In genomic region chr3:152116140-152116539, GRCm38 (mm10) we compare ENCODE assay signal across 26 mouse cellular contexts. TPM values are rescaled to one million over a fixed set of nuclear protein-coding genes. Genes with fewer than 3 reads are reported as not detected.
"Had no signal": no experiment of that assay in that cellular context is flagged by ENCODE, and none has a peak within 500 bp of the region (broad histone marks: within the 10 kb centered on the region; RNA-seq: fewer than 3 reads in every experiment).

No protein-coding gene starts in this region.

- H3K9me3 ChIP-seq: heart, embryonic 10.5 days; heart, embryonic 12.5 days; hindbrain, embryonic 10.5 days; hindbrain, embryonic 12.5 days; intestine, embryonic 15.5 days; kidney, embryonic 15.5 days; limb, embryonic 13.5 days; limb, embryonic 15.5 days had no signal

- ATAC-seq: hindbrain, embryonic 16.5 days; inflammation-experienced regulatory T-cells, adult 6 months; intestine, embryonic 15.5 days had no signal

- H3K4me2 ChIP-seq: heart, embryonic 12.5 days; hindbrain, embryonic 12.5 days; hindbrain, embryonic 14.5 days; intestine, embryonic 15.5 days; kidney, embryonic 15.5 days; limb, embryonic 13.5 days; limb, embryonic 15.5 days had no signal

- H3K9ac ChIP-seq: heart, embryonic 12.5 days; hindbrain, embryonic 12.5 days; hindbrain, embryonic 14.5 days; intestine, embryonic 15.5 days; kidney, embryonic 15.5 days; limb, embryonic 13.5 days; limb, embryonic 15.5 days had no signal

- H3K27me3 ChIP-seq: heart, embryonic 12.5 days; hindbrain, embryonic 12.5 days; intestine, embryonic 15.5 days; kidney, embryonic 15.5 days; limb, embryonic 13.5 days; limb, embryonic 15.5 days had no signal

- H3K4me3 ChIP-seq: gastrocnemius, adult 2 months; heart, embryonic 10.5 days; heart, embryonic 12.5 days; hindbrain, embryonic 10.5 days; hindbrain, embryonic 12.5 days; intestine, embryonic 15.5 days; kidney, embryonic 15.5 days; limb, embryonic 13.5 days; limb, embryonic 15.5 days had no signal

- H3K36me3 ChIP-seq: heart, embryonic 10.5 days; heart, embryonic 12.5 days; hindbrain, embryonic 10.5 days; hindbrain, embryonic 12.5 days; intestine, embryonic 15.5 days; kidney, embryonic 15.5 days; limb, embryonic 13.5 days; limb, embryonic 15.5 days had no signal

- H3K27ac ChIP-seq: gastrocnemius, adult 2 months; heart, embryonic 10.5 days; hindbrain, embryonic 10.5 days; hindbrain, embryonic 12.5 days; hindbrain, embryonic 14.5 days; intestine, embryonic 15.5 days; kidney, embryonic 15.5 days; kidney, postnatal 0 days; limb, embryonic 13.5 days; limb, embryonic 15.5 days had no signal

- DNase-seq: gastrocnemius, adult 2 months; gastrocnemius, postnatal 10 days; gastrocnemius, postnatal 25 days; heart, postnatal 10 days; heart, postnatal 4 days; kidney, adult 11 months; kidney, adult 2 months; kidney, adult 9 months; kidney, postnatal 14 days; kidney, postnatal 36 days; layer of hippocampus, adult 9-11 months; layer of hippocampus, postnatal 36 days; left cerebral cortex, postnatal 4 days had no signal

RNA-seq across cellular contexts. Expression of gene Gipc2, which starts 49.9 kb away (rescaled TPM):
- total RNA-seq: granulocyte monocyte progenitor cell, adult 5-6 weeks had no signal
- polyA plus RNA-seq: inflammation-experienced regulatory T-cells, adult 6 months had no signal
